Mouse (Mus musculus) testis, adult 2 months (tissue): ENCODE data around the gene Exoc2. TPM values are rescaled to one million over a fixed set of nuclear protein-coding genes. Genes with fewer than 3 reads are reported as not detected.

Experiments
- H3K27ac ChIP-seq: fragments of 200-500 bp; 2 replicates; pipeline ENCODE4 v1.5.1; 2012; ENCODE audit warnings: low read depth, low read length; ENCODE audit not compliant: control insufficient read depth, insufficient read depth
- H3K27me3 ChIP-seq: fragments of 200-500 bp; 2 replicates; pipeline ENCODE4 v1.6.1; 2012; ENCODE audit warnings: mild to moderate bottlenecking, low read length, moderate library complexity; ENCODE audit not compliant: control insufficient read depth, insufficient read depth
- H3K36me3 ChIP-seq: fragments of 200-500 bp; 2 replicates; pipeline ENCODE4 v1.6.1; 2012; ENCODE audit warnings: mild to moderate bottlenecking, low read length; ENCODE audit not compliant: control insufficient read depth, insufficient read depth
- H3K4me1 ChIP-seq: fragments of 200-500 bp; 2 replicates; pipeline ENCODE4 v1.6.1; 2012; ENCODE audit warnings: low read length; ENCODE audit not compliant: control insufficient read depth, insufficient read depth
- H3K4me3 ChIP-seq: fragments of 200-500 bp; 2 replicates; pipeline ENCODE4 v1.5.1; 2012; ENCODE audit warnings: low read depth, mild to moderate bottlenecking, low read length, moderate library complexity, mixed read lengths; ENCODE audit not compliant: control insufficient read depth
- CTCF ChIP-seq: fragments of 200-500 bp; IDR thresholded peaks from 2 replicates; pipeline ENCODE4 v1.5.1; 2012; ENCODE audit warnings: low read depth, mild to moderate bottlenecking, inconsistent platforms, low read length, moderate library complexity; ENCODE audit not compliant: control insufficient read depth, insufficient read depth, insufficient replicate concordance
- POLR2A ChIP-seq: fragments of 200-500 bp; IDR thresholded peaks from 2 replicates; pipeline ENCODE4 v1.6.1; 2012; ENCODE audit warnings: low read depth, mild to moderate bottlenecking, inconsistent platforms, low read length, moderate library complexity; ENCODE audit not compliant: control insufficient read depth
- polyA plus RNA-seq: library from polyadenylated mRNA; depleted of rRNA; stranded (reverse); fragments of >200 nt; gene quantifications from 2 replicates; pipeline ENCODE4 v1.2.3, GENCODE M21; 2012

Gene Exoc2
- polyA plus RNA-seq, 1 experiment = 10.7 TPM

- Histone ChIP-seq H3K27me3 (no peaks in the 10 kb centered on the region), H3K27ac (no peak overlapping the region)
- TF ChIP-seq CTCF = no peak
- no peak for TF ChIP-seq POLR2A
These were observed 2.8 kb downstream of the Exoc2 start for GRCm38 (mm10) chr13:30971047-30971446.

DNA sequence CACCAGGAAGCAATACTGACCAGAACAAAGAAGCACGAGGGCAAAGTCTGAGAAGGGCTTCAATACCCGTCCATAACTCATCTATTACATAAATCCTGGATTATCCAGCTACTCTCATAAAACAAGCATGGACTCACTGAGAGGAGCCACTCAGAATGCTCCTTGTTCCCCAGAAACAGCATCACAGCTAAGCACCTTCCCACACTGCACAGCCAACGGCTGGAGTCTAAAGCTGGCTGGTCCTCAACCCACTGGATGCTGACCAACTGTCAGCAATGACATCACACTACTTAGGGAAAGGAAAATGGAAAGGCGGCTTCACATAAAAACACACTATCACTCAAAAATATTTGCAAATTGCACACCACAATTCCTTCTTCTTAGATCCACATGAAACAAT is 5.6 kb downstream of the Exoc2 start:
- Histone ChIP-seq H3K27ac (no peak overlapping the region), H3K36me3 (no peaks in the 10 kb centered on the region), H3K4me1 (no peaks in the 10 kb centered on the region; the same call in 1 of the 2 replicates), H3K27me3 (no peaks in the 10 kb centered on the region), H3K4me3 (no peak overlapping the region)
- TF ChIP-seq POLR2A = no peak
- no peak for TF ChIP-seq CTCF

More at GRCm38 (mm10) chr13:30971047-30971446, 2.8 kb downstream of the Exoc2 start:
- Histone ChIP-seq H3K4me3 (no peak overlapping the region), H3K36me3 (no peaks in the 10 kb centered on the region), H3K4me1 (peaks cover 6% of the 10 kb centered on the region)

DNA sequence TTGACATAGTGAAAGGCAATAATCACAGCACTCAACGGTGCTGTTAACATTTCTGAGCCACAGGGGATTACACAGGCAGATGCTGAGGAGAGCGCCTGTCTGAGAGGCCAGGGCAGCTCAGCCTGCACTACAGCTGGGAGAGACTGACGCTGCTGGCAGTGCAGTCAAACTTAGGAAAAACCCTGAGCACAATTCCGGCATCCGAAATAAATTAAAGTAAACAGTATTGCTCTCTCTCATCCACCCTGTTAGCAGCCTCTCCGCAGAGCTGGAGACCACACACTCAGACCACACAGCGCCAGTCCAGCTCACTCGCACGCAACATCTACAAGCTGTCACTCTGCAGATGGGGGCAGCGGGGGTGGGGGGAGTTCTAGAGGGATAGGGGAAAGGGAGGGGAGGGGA is 7.4 kb downstream of the Exoc2 start:
- no peak overlapping the region for H3K27ac ChIP-seq

GRCm38 (mm10) chr13:30961932-30962331 is 12.0 kb downstream of the Exoc2 start:
- TF ChIP-seq CTCF = no peak
- H3K36me3 ChIP-seq = no peaks in the 10 kb centered on the region
- H3K27ac ChIP-seq = no peak overlapping the region
- H3K4me3 ChIP-seq = no peak overlapping the region
- H3K4me1 ChIP-seq = no peaks in the 10 kb centered on the region; the same call in 1 of the 2 replicates
- no peaks in the 10 kb centered on the region for H3K27me3 ChIP-seq

More for the DNA sequence above, 7.4 kb downstream of the Exoc2 start:
- Histone ChIP-seq H3K27me3 (no peaks in the 10 kb centered on the region), H3K36me3 (no peaks in the 10 kb centered on the region), H3K4me1 (no peaks in the 10 kb centered on the region; the same call in 1 of the 2 replicates), H3K4me3 (no peak overlapping the region)
- TF ChIP-seq POLR2A (no peak), CTCF (no peak)

GRCm38 (mm10) chr13:30960714-30961113 is 13.2 kb downstream of the Exoc2 start:
- Histone ChIP-seq H3K27me3 (no peaks in the 10 kb centered on the region), H3K4me1 (no peaks in the 10 kb centered on the region), H3K27ac (no peak overlapping the region), H3K4me3 (no peak overlapping the region), H3K36me3 (no peaks in the 10 kb centered on the region)
- TF ChIP-seq CTCF (no peak), POLR2A (no peak)

GRCm38 (mm10) chr13:30953580-30953979 is 20.3 kb downstream of the Exoc2 start:
- Histone ChIP-seq H3K36me3 (no peaks in the 10 kb centered on the region), H3K4me1 (peaks cover 2% of the 10 kb centered on the region; the same call in 1 of the 2 replicates)

GRCm38 (mm10) chr13:30952044-30952443 is 21.8 kb downstream of the Exoc2 start:
- Histone ChIP-seq H3K4me1 (peaks cover 4% of the 10 kb centered on the region), H3K4me3 (no peak overlapping the region), H3K27me3 (no peaks in the 10 kb centered on the region), H3K27ac (no peak overlapping the region), H3K36me3 (no peaks in the 10 kb centered on the region)
- TF ChIP-seq CTCF = no peak

More at GRCm38 (mm10) chr13:30953580-30953979, 20.3 kb downstream of the Exoc2 start:
- Histone ChIP-seq H3K4me3 (no peak overlapping the region), H3K27me3 (no peaks in the 10 kb centered on the region), H3K27ac (no peak overlapping the region)
- TF ChIP-seq CTCF = no peak
- TF ChIP-seq POLR2A = no peak

- Histone ChIP-seq H3K27me3 (no peaks in the 10 kb centered on the region), H3K4me1 (peaks cover 5% of the 10 kb centered on the region), H3K27ac (no peak overlapping the region), H3K4me3 (peak overlapping the region; percentile 3; the same call in 1 of the 2 replicates), H3K36me3 (no peaks in the 10 kb centered on the region)
- TF ChIP-seq POLR2A (no peak), CTCF (no peak)
These were observed 24.7 kb downstream of the Exoc2 start for GRCm38 (mm10) chr13:30949181-30949580.
